Mouse (Mus musculus): ENCODE data around the gene Phf14.
A peak's percentile ranks its signal among the peaks of the same experiment; 100 is the strongest.
"Not testable (repeated sequence)": the region's sequence is repeated elsewhere in the genome, so short reads cannot be mapped to it uniquely, and the experiment has no call there.

Phf14 gene

DNA sequence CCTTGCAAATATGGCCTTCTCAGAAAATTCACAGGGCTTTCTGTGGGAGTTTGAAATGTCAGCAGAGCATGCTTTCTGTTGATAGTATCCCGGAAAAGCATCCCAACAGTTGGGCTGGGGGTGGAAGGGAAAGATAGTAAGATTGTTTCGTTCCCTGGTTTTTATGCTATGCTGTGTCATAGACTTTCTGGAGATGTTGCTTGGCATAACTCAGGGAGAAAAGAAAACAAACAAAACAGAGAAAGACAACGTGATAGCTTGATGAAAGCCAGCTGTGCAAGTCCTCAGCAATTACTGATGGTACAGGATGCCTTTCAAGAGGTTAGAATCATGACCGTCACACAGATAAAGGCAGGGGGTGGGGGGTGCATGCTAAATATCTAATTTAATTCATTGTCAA lies 197.5 kb downstream of the Phf14 start:
- DNase-seq: no peak

DNA sequence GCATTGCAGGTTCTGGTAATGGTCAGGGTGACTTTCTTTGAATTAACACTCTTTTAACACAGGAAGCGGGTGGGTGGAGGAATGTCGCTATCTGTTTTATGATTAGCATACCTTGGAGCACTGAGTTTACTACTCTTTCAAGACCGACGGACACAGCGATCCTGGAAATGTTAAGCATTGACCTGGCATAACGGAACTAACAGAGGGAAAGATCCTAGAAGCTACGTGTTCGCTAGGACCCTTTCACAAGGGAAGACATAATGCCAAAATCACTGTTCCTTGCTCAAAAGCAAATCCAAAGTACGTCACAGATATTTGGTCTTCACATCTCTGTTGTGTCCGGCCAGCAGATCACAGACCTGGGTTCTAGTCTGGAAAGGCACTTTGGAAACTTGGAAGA lies 199.7 kb downstream of the Phf14 start:
- no peak for DNase-seq

DNA sequence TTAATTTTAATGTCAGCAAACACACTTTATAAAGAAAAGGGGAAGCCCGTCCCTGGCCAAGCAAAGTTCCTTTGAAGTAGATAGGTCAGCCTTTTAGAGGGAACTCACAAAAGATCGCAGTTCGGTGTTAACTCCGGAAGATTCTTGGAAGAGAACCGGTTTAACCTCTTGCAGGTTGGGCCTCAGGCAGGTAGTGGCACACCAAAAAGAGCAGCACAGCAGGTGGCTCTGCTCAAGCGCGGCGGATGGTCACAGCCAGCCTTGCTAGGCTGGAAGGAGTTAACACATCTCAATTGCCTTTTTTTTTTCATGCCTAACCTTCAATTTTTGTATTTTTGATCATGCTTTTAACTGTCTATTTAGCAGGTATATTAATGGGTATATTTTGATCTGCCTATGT lies 200.2 kb downstream of the Phf14 start:
- DNase-seq: no peak

GRCm38 (mm10) chr6:12116926-12117818 lies 209.6 kb downstream of the Phf14 start:
- DNase-seq: no peak

DNA sequence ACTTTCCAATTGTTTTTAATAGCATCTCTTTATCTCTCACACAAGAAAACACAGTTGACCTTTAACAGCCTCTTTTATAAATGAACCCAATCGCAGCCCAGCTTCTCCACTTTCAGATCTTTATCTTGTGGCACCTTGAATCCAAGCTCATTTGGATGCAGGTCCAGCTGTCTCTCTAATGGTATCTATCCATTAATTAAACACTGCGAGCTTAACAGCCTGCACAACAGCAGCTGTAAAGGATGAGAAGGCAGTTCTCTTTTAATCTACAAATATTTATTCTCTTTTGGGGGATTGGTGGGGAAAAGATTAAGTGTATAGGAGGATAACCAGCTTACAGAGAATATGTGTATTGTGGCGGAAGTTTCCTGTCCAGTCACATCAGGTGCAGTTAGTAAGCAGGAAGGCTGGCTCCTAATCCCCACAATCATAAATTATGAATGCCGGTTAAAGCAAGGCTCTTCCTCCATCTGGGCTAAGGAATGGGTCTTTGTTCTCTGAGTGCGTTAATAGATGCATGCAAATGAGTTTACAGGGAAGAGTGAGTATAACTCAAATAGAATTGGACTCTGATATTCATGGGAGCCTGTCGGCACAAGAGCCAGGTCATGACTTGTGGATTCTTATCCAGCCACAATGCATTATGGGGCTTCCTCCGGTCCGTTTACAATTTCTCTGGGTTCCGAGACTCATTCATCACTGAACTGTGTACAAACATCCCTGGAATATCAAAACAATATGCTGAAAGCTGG lies 210.4 kb downstream of the Phf14 start:
- DNase-seq: no peak

GRCm38 (mm10) chr6:12122759-12123158 lies 215.2 kb downstream of the Phf14 start:
- no peak for DNase-seq

GRCm38 (mm10) chr6:12125031-12125803 lies 217.6 kb downstream of the Phf14 start:
- DNase-seq: peak; percentile 56 to 69

DNA sequence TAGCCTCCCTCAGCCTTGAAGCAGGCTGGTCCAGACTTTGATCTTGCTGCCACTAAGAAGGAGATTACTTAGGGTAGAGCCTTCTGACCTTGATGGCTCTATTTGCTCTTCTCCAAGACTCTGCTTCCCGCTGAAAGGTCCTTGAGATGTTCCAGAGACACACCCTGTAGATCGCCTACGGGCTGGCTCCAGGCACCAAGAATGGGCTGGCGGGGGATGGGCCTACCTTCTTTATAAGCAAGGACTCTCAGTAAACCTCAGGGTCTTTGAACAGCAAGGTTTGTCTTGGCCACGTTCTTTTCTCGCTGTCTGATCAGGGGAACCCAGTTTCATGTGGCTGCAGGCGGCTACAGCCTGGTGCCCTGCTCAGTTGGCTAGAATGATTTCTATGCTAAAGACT lies 219.0 kb downstream of the Phf14 start:
- DNase-seq: not testable (repeated sequence)

DNA sequence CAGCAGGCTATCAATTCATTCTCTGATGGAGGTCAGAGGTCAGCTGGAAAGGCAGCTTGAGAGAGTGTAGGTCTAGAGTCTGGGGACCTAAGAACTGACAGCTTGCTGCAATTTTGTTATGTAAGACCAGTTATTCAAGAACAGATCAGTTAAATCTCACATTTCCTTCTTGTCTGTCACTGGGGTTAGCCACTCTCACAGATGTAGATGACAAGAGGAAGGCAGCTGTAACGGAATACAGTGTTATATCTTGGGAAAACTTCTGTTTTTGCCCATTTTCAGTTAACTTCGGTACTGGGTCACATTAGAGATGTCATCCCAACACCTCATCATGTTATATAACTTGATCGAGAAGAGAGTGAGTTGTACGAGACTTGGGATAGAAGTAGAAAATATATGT lies 219.7 kb downstream of the Phf14 start:
- DNase-seq: no peak
